Mouse (Mus musculus) stomach, embryonic 16.5 days (tissue): ENCODE measurements at regions not wholly inside any gene's neighbourhood (a gene's known extent, or its start where the extent isn't known, plus 50 kb on each side); places are given as distances from the start of the nearest gene placed in this dataset.
A peak's percentile ranks its signal among the peaks of the same experiment; 100 is the strongest.

ENCODE experiments used
- ATAC-seq: fragments of 200-750 bp; cut with Nextera tagmentation; 2 replicates; pipeline ENCODE4 v1.8.0; 2017; ENCODE audit warnings: moderate number of reproducible peaks, moderate TSS enrichment; ENCODE audit not compliant: insufficient read depth, low FRiP score
- H3K27ac ChIP-seq: fragments of 300-500 bp; sonication (generic); 2 replicates; pipeline ENCODE4 v1.5.1; 2014; ENCODE audit warnings: low read length
- H3K27me3 ChIP-seq: fragments of 300-500 bp; sonication (generic); 2 replicates; pipeline ENCODE4 v1.6.1; 2014; ENCODE audit warnings: low read length, control low read depth, mixed read lengths; ENCODE audit not compliant: control insufficient read depth, insufficient read depth
- H3K36me3 ChIP-seq: fragments of 300-500 bp; sonication (generic); 2 replicates; pipeline ENCODE4 v1.6.1; 2014; ENCODE audit warnings: low read length; ENCODE audit not compliant: control insufficient read depth, insufficient read depth
- H3K4me1 ChIP-seq: fragments of 300-500 bp; sonication (generic); 2 replicates; pipeline ENCODE4 v1.6.1; 2014; ENCODE audit warnings: low read length, control low read depth, mixed read lengths; ENCODE audit not compliant: control insufficient read depth, insufficient read depth
- H3K4me2 ChIP-seq: fragments of 300-500 bp; sonication (generic); 2 replicates; pipeline ENCODE4 v1.6.1; 2014; ENCODE audit warnings: low read depth, low read length, mixed read lengths
- H3K4me3 ChIP-seq: fragments of 300-500 bp; sonication (generic); replicated peaks from 2 replicates; pipeline ENCODE4 v1.5.1; 2014; ENCODE audit warnings: mild to moderate bottlenecking, low read length
- H3K9ac ChIP-seq: fragments of 300-500 bp; sonication (generic); 2 replicates; pipeline ENCODE4 v1.6.1; 2014; ENCODE audit warnings: low read length
- H3K9me3 ChIP-seq: fragments of 300-500 bp; sonication (generic); replicated peaks from 2 replicates; pipeline ENCODE4 v1.6.1; 2016; ENCODE audit warnings: low read length, control low read depth; ENCODE audit not compliant: control insufficient read depth
- WGBS: fragments of 180-500 bp; shearing (Covaris S2); extraction: QIAGEN DNeasy Blood & Tissue Kit; methylation state at CpG from one replicate; pipeline ENCODE4 v1.1.7; 2014; 5-methylcytosine and 5-hydroxymethylcytosine counted together

DNA sequence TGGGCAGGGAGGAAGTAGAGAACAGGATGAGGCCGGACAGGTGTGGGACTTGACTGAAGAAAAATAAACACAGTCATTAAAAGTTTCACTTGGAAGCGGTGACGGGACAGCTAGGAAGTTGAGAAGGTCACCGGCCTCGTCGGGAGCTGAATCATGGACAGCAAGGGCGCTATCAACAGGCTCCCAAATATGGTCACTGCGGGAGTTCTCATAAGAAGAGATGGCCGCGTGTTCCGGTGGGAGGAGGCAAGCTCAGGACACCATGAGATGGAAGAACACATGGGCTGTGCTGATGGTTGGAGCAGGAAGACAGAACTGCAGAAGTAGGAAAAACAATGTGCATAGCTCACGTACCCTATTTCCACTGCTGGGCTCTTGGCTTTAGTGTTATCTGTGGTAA, 68.9 kb upstream of the Vldlr start:
- 71% methylated on average over 12 of the region's 12 CpGs for WGBS
- Histone ChIP-seq H3K4me2 (no peak overlapping the region), H3K4me3 (no peak overlapping the region), H3K9me3 (no peaks in the 10 kb centered on the region), H3K27ac (no peak overlapping the region), H3K27me3 (no peaks in the 10 kb centered on the region), H3K4me1 (no peaks in the 10 kb centered on the region), H3K36me3 (no peaks in the 10 kb centered on the region), H3K9ac (no peak overlapping the region)
- ATAC-seq = no peak

GRCm38 (mm10) chr19:27148330-27148729, 68.0 kb upstream of the Vldlr start:
- 48% methylated on average over 5 of the region's 5 CpGs for WGBS
- no peak overlapping the region for H3K4me2 ChIP-seq
- no peak overlapping the region for H3K4me3 ChIP-seq
- peak overlapping the region; percentile 21; the same call in 1 of the 2 replicates for H3K27ac ChIP-seq
- H3K4me1 ChIP-seq = no peaks in the 10 kb centered on the region
- H3K36me3 ChIP-seq = no peaks in the 10 kb centered on the region
- H3K9me3 ChIP-seq = no peaks in the 10 kb centered on the region
- no peak for ATAC-seq
- H3K27me3 ChIP-seq = no peaks in the 10 kb centered on the region
- H3K9ac ChIP-seq = no peak overlapping the region

- WGBS = 56% methylated on average over 4 of the region's 4 CpGs
- Histone ChIP-seq H3K27ac (no peak overlapping the region), H3K9ac (no peak overlapping the region), H3K4me2 (no peak overlapping the region), H3K9me3 (no peaks in the 10 kb centered on the region), H3K36me3 (no peaks in the 10 kb centered on the region), H3K4me3 (no peak overlapping the region), H3K4me1 (no peaks in the 10 kb centered on the region), H3K27me3 (no peaks in the 10 kb centered on the region)
- ATAC-seq = peak; percentile 64; the same call in 1 of the 2 replicates
Observed at GRCm38 (mm10) chr19:27149567-27149966, 66.7 kb upstream of the Vldlr start.

GRCm38 (mm10) chr19:27161933-27162332, 54.4 kb upstream of the Vldlr start:
- Histone ChIP-seq H3K27ac (no peak overlapping the region), H3K9me3 (no peaks in the 10 kb centered on the region), H3K27me3 (no peaks in the 10 kb centered on the region), H3K9ac (no peak overlapping the region), H3K4me2 (no peak overlapping the region), H3K4me3 (no peak overlapping the region), H3K4me1 (no peaks in the 10 kb centered on the region), H3K36me3 (no peaks in the 10 kb centered on the region)
- no peak for ATAC-seq
- WGBS = 55% methylated on average over 4 of the region's 4 CpGs
